Mouse (Mus musculus): ENCODE data around the gene Spa17. TPM values are rescaled to one million over a fixed set of nuclear protein-coding genes. Genes with fewer than 3 reads are reported as not detected.

The Spa17 gene
- polyA plus RNA-seq (2012; fragmentation: generic; extraction: Trizol) = 2.7 TPM

DNA sequence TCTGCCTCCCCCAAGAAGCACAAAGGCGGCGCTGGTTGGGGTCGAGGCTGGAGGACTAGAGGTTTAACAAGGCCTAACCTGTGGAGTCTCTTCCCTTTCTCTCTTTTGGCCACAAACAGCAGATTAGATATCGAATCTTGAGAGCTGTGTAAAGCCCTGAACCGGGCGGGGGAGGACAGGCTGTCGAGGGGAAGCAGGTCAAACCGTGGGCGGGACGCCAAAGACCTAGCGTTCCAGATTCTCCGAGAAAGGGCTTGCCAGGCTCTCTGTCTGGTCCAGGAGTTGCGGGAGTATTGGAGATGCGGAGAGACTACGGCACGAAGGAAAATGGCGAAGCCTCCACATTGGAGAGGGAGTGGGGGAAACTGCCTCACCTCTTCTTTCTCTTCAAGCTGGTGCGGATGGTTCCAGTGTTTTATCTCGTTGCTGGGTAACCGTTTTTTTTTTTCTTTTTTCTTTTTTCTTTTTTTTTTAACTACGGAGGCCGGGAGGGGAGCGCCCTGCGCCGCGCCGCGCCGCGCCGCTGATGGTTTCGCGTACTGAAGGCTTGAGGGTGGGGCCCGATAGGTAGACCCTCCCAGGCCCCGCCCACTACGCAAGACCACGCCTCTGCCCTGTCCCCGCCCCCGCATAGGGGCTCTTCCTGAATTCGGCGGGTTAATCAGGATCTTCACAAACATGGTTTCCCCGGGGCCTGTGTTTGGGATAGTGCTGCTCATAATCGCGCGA lies at the start of gene Spa17:
Spa17 (minus strand) TSS at position 541 of the 729 bp plus-strand sequence.
- Histone ChIP-seq H3K4me3 (peak within 1 kb of the TSS; percentile 50), H3K36me3 (ENCODE audit: control insufficient read depth, insufficient read depth) (no peaks in the 10 kb centered on the region), H3K27me3 (ENCODE audit: control insufficient read depth, insufficient read depth, insufficient read length) (no peaks in the 10 kb centered on the region), H3K79me2 (ENCODE audit: control insufficient read depth, insufficient read depth) (no peaks in the 10 kb centered on the region), H3K4me2 (ENCODE audit: low read depth) (peak within 1 kb of the TSS; percentile 82), H3ac (ENCODE audit: control insufficient read depth, insufficient read length) (peak within 1 kb of the TSS; percentile 9)
- TF ChIP-seq MYOD1 (IDR thresholded peaks at IDR 0.05; ENCODE audit: control insufficient read depth in 1 of 3, insufficient read length in 2 of 3, low read depth in 2 of 3) = no peak
- no peak for TF ChIP-seq CEBPB (IDR thresholded peaks at IDR 0.05; ENCODE audit: insufficient read depth, poor library complexity, severe bottlenecking)
- no peak for TF ChIP-seq MYOG (IDR thresholded peaks at IDR 0.05; ENCODE audit: control insufficient read depth in 1 of 3, insufficient read depth in 1 of 3, insufficient read length in 2 of 3, low read depth in 2 of 3)
- no peak for TF ChIP-seq USF1 (IDR thresholded peaks at IDR 0.05; ENCODE audit: low read depth)
- no peak for TF ChIP-seq POLR2AphosphoS2 (IDR thresholded peaks at IDR 0.05; ENCODE audit: insufficient read length, low read depth)
- no peak for TF ChIP-seq E2F4 (IDR thresholded peaks at IDR 0.05; ENCODE audit: insufficient read depth)

- no peaks in the 10 kb centered on the region for H3K36me3 ChIP-seq (ENCODE audit: control insufficient read depth, insufficient read depth)
- no peaks in the 10 kb centered on the region for H3K79me2 ChIP-seq (ENCODE audit: control insufficient read depth, insufficient read depth)
- no peak overlapping the region for H3K4me3 ChIP-seq
- TF ChIP-seq TCF12 (IDR thresholded peaks at IDR 0.05; ENCODE audit: insufficient read depth, poor library complexity, severe bottlenecking) = no peak
- no peak for TF ChIP-seq SRF (IDR thresholded peaks at IDR 0.05; ENCODE audit: control insufficient read depth, insufficient read length, low read depth)
- TF ChIP-seq TCF3 (IDR thresholded peaks at IDR 0.05; ENCODE audit: insufficient read length, low read depth) = no peak
- no peak for TF ChIP-seq CEBPB (IDR thresholded peaks at IDR 0.05; ENCODE audit: insufficient read depth, poor library complexity, severe bottlenecking)
- no peak for TF ChIP-seq MAX (IDR thresholded peaks at IDR 0.05; ENCODE audit: low read depth)
- TF ChIP-seq MYOD1 (IDR thresholded peaks at IDR 0.05; ENCODE audit: control insufficient read depth in 1 of 3, insufficient read length in 2 of 3, low read depth in 2 of 3) = no peak
- TF ChIP-seq POLR2A (IDR thresholded peaks at IDR 0.05; ENCODE audit: insufficient read length, low read depth) = no peak
- no peak for TF ChIP-seq MYOG (IDR thresholded peaks at IDR 0.05; ENCODE audit: control insufficient read depth in 1 of 3, insufficient read depth in 1 of 3, insufficient read length in 2 of 3, low read depth in 2 of 3)
- TF ChIP-seq REST (IDR thresholded peaks at IDR 0.05; ENCODE audit: insufficient read depth, insufficient read length) = no peak
- no peak for TF ChIP-seq USF1 (IDR thresholded peaks at IDR 0.05; ENCODE audit: low read depth)
- no peak for TF ChIP-seq E2F4 (IDR thresholded peaks at IDR 0.05; ENCODE audit: insufficient read depth)
- TF ChIP-seq POLR2AphosphoS2 (IDR thresholded peaks at IDR 0.05; ENCODE audit: insufficient read length, low read depth) = no peak
- no peak overlapping the region for H3ac ChIP-seq (ENCODE audit: control insufficient read depth, insufficient read length)
- H3K4me2 ChIP-seq (ENCODE audit: low read depth) = no peak overlapping the region
- peaks cover 9% of the 10 kb centered on the region for H3K27me3 ChIP-seq (ENCODE audit: control insufficient read depth, insufficient read depth, insufficient read length)
These were observed 49.7 kb upstream of the Spa17 start for GRCm38 (mm10) chr9:37663210-37663609.

- Histone ChIP-seq H3K79me2 (ENCODE audit: control insufficient read depth, insufficient read depth) (peaks cover 20% of the 10 kb centered on the region), H3ac (ENCODE audit: control insufficient read depth, insufficient read length) (no peak overlapping the region), H3K27me3 (ENCODE audit: control insufficient read depth, insufficient read depth, insufficient read length) (no peaks in the 10 kb centered on the region), H3K36me3 (ENCODE audit: control insufficient read depth, insufficient read depth) (peaks cover 4% of the 10 kb centered on the region), H3K4me2 (ENCODE audit: low read depth) (no peak overlapping the region), H3K4me3 (no peak overlapping the region)
- no peak for TF ChIP-seq REST (IDR thresholded peaks at IDR 0.05; ENCODE audit: insufficient read depth, insufficient read length)
- TF ChIP-seq E2F4 (IDR thresholded peaks at IDR 0.05; ENCODE audit: insufficient read depth) = no peak
- TF ChIP-seq MYOG (IDR thresholded peaks at IDR 0.05; ENCODE audit: control insufficient read depth in 1 of 3, insufficient read depth in 1 of 3, insufficient read length in 2 of 3, low read depth in 2 of 3) = no peak
These were observed 45.9 kb upstream of the Spa17 start for GRCm38 (mm10) chr9:37659413-37659812.

- Histone ChIP-seq H3K27me3 (ENCODE audit: control insufficient read depth, insufficient read depth, insufficient read length) (no peaks in the 10 kb centered on the region), H3K36me3 (ENCODE audit: control insufficient read depth, insufficient read depth) (peaks cover 20% of the 10 kb centered on the region), H3ac (ENCODE audit: control insufficient read depth, insufficient read length) (peak within 1 kb of the TSS; percentile 12), H3K79me2 (ENCODE audit: control insufficient read depth, insufficient read depth) (peaks cover 20% of the 10 kb centered on the region), H3K4me2 (ENCODE audit: low read depth) (peak within 1 kb of the TSS; percentile 97), H3K4me3 (peak within 1 kb of the TSS; percentile 97)
- TF ChIP-seq POLR2AphosphoS2 (IDR thresholded peaks at IDR 0.05; ENCODE audit: insufficient read length, low read depth) (peak; percentile 61), MYOD1 (IDR thresholded peaks at IDR 0.05; ENCODE audit: control insufficient read depth in 1 of 3, insufficient read length in 2 of 3, low read depth in 2 of 3) (no peak), MYOG (IDR thresholded peaks at IDR 0.05; ENCODE audit: control insufficient read depth in 1 of 3, insufficient read depth in 1 of 3, insufficient read length in 2 of 3, low read depth in 2 of 3) (peak in 1 of 3 experiments; percentile 2), E2F4 (IDR thresholded peaks at IDR 0.05; ENCODE audit: insufficient read depth) (no peak), SRF (IDR thresholded peaks at IDR 0.05; ENCODE audit: control insufficient read depth, insufficient read length, low read depth) (no peak), POLR2A (IDR thresholded peaks at IDR 0.05; ENCODE audit: insufficient read length, low read depth) (peak; percentile 57), USF1 (IDR thresholded peaks at IDR 0.05; ENCODE audit: low read depth) (no peak), MAX (IDR thresholded peaks at IDR 0.05; ENCODE audit: low read depth) (peak; percentile 61), CEBPB (IDR thresholded peaks at IDR 0.05; ENCODE audit: insufficient read depth, poor library complexity, severe bottlenecking) (peak; percentile 96), TCF12 (IDR thresholded peaks at IDR 0.05; ENCODE audit: insufficient read depth, poor library complexity, severe bottlenecking) (no peak), TCF3 (IDR thresholded peaks at IDR 0.05; ENCODE audit: insufficient read length, low read depth) (no peak), REST (IDR thresholded peaks at IDR 0.05; ENCODE audit: insufficient read depth, insufficient read length) (no peak)
These were observed 43.5 kb upstream of the Spa17 start, which contains the start of gene Tbrg1 for GRCm38 (mm10) chr9:37656931-37657481. Tbrg1 (minus strand) TSS chr9:37657312.
